Mouse (Mus musculus): Measurements from ENCODE around the gene Ssb.
"Not testable (repeated sequence)": the region's sequence is repeated elsewhere in the genome, so short reads cannot be mapped to it uniquely, and the experiment has no call there.

GRCm38 (mm10) chr2:69907394-69907793 lies 46.0 kb downstream of the Ssb start:
- TF ChIP-seq CTCF (IDR thresholded peaks at IDR 0.05; ENCODE audit: low read depth, low read length); POLR2A (IDR thresholded peaks at IDR 0.05; ENCODE audit: insufficient read depth, low read length); EP300 (IDR thresholded peaks at IDR 0.05; ENCODE audit: insufficient read depth, low read depth, low read length): not testable (repeated sequence)
